Mouse (Mus musculus) MEL-GATA-1-ER (cell line): ENCODE measurements around the gene Capn6.

Experiments used
- DNase-seq: peaks from one replicate; pipeline ENCODE4 v3.0.0-alpha.2; 2012; ENCODE audit warnings: low read depth; ENCODE audit errors: extremely low read depth

Capn6 gene

DNA sequence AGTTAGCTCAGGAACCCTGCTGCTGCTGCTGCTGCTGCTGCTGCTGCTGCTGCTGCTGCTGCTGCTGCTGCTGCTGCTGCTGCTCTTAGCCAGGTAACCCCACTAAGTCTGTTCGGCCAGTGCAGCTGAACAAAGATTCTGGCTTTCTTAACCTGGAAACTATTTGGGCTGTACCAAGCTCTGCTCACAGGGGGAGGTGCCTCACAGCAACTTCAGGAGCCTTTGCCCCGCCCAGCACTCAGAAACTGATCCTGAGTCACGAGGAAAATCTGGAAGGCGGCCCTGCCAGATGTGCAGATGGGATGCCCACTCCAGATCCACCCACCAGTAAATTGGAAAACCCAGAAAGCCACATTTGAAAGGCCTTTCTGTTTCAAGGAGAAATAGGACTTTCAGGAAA is at the start of gene Capn6:
Gene Capn6, minus strand, starts transcription at position 203 of the 400 bp plus-strand sequence.
- no peak for DNase-seq

DNA sequence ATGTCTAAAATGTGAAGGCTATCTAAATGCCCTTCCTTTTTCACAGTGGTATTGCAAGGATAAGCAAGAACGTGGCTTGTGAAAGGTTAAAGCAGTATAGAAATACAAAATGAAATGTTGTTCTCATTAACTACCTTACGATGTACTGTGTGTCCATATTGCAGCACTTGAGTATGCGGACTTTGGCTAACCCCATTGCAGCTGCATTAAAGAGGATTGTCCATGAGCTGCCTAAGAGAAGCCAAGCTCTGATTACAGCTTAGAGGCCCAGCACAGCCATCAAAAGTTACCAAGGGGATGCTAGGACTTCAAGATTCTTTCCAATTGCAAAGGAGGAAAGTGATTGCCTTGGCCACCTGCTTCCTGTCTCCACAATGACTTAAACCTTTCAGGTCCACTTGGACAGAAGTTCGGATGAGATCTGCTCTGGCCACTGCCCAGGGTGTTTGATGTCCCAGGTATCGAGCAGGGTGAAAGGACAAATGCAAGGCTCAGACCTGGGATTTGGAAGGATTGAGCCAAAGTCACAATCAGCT is 40.0 kb upstream of the Capn6 start:
- no peak for DNase-seq

DNA sequence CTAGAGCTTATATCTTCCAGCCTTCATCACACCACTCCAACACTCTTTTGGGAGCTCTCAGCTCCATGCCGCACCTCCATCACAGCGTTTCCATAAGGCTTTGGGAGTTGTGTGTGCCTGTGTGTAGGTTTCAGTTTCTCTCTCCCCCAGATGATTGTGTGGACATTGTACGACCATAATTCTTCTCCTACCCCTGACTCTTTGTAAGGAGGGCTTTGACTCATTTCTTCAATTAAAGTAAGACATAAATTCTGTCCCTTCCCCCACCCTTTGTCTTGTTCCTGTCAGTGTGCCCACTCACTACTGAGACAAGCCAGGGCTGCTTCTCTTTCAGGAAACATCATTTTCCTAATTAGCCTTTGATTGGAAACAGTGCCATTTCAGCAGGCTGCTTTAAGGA is 24.1 kb upstream of the Capn6 start:
- no peak for DNase-seq

DNA sequence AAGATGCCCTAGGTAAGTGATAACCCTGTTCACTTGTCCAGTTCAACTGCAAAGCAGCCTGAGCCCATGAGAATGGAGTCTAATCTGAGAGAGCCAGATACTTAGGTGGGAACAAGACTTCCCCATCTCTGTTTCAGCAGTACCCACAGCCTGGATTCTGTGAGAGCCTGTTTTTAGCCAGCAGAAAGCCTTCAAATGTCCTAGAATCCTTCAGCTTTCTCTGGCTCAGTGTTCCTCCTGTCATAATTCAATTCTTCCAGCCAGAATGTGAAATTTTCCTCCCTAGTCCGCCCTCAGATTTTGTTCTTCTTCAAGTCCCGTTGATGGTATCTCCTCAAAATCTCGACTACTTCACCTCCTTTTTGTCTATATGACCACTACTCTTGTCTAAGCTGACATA is 22.8 kb upstream of the Capn6 start:
- no peak for DNase-seq

DNA sequence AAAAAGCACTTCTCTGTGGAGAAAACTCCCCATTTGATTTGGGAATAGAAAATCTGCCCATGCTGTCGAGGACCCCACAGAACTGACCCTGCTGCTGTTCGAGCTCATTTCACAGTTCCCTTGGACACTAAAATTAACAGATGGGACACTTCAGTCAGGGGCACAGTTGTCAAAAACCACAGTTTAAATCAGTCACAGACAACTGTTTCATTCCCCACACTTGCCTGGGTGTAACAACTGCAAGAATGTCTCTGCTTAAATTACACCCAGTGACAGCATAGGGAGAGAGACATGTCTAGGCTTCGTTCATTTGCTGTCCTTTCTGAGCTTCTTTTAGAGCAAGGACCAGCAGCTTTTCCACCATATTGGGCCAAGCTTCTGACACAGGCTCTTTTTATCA is 19.4 kb upstream of the Capn6 start:
- DNase-seq: no peak

DNA sequence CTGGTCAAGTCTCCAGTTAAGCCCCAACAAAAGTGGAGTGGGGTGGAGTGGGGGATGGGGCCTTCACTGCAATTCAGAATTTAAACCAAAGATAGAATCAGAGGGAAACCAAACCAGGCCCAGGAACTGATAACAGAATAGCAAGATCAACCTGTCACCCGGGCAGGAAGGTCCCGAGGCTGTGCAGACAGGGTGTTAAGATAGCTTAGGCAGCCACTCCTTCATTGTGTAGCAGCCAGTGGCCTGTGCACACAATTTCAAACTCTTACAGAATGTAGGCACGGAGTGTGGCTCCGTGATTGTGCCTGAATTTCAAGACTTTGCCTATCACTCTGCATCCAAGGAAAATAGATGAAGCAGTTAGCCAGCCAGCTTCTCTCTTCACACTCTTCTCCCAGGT is 693 bp downstream of the Capn6 start:
- no peak for DNase-seq

DNA sequence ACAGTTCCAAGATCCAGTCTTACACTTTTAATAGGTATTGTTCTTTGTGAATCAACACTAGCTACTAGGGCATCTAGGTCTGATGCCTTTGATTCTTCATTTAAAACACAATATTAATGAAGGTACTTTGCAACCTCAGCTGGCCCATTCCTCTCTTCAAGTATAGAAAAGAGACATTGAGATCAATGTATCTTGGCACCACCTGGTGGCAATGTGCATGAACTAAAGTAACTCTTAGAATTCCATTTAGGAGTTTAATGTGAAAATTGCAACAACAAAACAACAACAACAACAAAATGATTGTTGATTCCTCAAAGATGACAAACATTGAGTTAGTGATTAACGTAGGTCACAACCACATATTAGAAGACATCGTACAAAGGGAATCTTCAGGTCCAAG is 8.3 kb downstream of the Capn6 start:
- no peak for DNase-seq

DNA sequence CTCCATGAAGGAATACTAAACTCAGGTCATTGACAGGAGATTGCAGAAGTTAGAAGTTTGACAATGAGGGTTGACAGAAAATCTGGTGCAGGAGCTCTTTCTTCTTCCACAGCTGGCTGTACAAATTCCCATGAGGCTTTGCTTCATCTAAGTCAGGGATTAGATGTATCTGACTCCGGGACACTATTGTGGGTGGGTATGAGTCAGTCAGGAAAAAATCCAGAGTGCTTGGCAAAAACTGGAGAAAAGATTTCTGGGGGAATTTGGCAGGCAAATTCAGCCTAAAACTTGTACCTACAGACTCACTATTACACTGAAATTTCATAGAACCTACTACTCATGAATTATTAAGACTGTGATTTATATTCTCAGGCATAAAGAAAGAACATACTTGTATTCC is 11.3 kb downstream of the Capn6 start:
- DNase-seq: no peak

DNA sequence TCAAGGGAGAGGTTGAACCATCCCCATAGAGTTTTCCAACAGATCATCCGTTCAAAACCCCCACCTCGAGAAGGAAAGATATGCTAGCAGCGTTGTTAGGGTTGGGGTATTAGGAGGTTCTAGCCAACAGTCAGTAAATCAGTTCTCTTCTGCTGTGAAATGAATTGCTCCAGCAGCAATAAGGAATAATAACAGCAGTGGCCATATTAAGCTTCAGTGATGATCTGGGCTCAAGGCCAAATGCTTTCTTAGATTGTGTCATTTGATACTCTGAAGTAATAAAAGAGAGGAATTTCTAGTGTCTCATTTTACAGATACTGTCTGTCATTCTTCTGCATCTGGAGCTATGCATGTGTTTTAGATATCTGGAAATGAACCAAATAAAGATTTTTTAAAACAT is 64.7 kb downstream of the Capn6 start:
- no peak for DNase-seq
